Mouse (Mus musculus) cerebellum, adult 18-20 months (tissue): ENCODE results near the gene Trim80.
"Not testable (repeated sequence)": the region's sequence is repeated elsewhere in the genome, so short reads cannot be mapped to it uniquely, and the experiment has no call there.

ENCODE experiments used
- DNase-seq, 2 experiments: peaks; one replicate each; pipeline ENCODE4 v3.0.0; 2021

Trim80 gene

DNA sequence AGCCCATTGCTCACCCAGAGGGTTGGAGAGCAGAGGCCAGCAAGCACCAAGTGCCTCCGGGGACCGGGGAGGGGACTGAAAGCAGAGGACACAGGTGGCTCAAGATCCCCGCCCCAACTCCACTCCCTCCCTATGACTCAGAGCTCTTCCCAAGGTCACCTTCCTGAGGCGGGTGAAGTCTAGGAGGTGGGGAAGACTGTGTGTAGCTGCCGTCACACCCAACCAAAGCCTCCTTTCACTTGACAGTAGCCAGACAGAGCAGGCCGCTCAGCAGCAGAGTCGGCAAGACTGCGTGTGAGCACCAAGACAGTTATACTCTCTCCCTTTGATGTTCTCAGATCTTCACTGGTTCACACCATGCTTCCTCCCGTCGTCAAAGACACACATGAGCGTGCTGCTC, 23.1 kb downstream of the Trim80 start:
- DNase-seq, result no peak

DNA sequence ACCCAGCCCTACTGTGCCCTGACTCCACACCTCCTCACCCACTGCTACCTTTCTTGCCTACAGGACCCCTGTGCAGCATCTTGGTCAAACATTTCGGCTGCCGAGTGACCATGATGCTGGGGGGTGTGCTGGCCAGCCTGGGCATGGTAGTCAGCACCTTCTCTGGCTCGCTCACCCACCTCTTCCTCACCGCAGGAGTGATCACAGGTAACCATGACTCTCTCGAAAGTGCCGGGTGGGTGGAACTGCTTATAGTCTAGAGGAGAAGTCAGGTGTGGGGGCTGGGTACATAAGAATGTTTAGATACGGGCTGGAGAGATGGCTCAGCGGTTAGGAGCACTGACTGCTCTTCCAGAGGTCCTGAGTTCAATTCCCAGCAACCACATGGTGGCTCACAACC, 24.5 kb downstream of the Trim80 start:
- no peak for DNase-seq

DNA sequence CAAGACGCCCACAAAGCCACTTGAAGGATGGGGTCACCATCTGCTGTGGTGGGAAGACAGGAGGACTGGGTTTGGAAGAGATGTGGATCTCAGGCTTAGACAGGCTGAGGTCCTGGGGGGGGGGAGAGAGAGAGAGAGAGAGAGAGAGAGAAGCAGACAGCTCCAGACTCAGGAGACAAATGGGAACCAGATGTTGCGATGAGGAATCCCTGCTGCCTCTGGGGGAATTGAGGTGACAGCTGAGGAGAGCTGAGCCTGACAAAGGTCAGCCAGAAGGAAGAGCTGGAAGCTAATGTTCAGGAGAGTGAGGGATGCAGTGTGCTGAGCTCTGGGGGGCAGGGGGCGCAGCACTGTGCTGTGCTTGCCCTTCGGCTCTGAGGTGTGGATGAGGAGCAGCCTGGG, 26.9 kb downstream of the Trim80 start:
- no peak for DNase-seq

- no peak for DNase-seq
These were observed 31.8 kb downstream of the Trim80 start for GRCm38 (mm10) chr11:115472183-115472582.

GRCm38 (mm10) chr11:115473626-115474275, 33.4 kb downstream of the Trim80 start:
- DNase-seq, result peak; percentile 96 to 98

GRCm38 (mm10) chr11:115475025-115475757, 34.8 kb downstream of the Trim80 start, which contains the start of gene Armc7:
Gene Armc7, plus strand, starts transcription at chr11:115475667.
- DNase-seq, result peak; percentile 93 to 96

DNA sequence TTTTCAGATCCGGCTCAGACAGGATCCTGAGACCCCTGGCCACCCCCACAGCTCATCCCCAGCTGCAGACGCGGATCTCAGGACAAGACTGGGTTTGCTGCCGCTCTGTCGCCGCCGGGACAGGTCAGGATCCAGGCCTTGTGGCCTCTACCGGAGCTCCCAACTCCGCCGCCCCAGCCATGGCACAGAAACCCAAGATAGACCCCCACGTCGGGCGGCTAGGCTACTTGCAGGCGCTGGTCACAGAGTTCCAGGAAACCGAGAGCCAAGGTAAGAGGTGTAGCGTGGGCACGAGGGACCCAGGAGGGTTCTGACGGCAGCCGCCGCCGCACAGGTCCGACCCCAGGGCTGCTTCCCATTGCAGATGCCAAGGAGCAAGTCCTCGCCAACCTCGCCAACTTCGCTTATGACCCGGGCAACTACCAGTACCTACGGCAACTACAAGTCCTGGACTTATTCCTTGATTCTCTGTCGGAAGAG, 35.5 kb downstream of the Trim80 start:
- no peak for DNase-seq

DNA sequence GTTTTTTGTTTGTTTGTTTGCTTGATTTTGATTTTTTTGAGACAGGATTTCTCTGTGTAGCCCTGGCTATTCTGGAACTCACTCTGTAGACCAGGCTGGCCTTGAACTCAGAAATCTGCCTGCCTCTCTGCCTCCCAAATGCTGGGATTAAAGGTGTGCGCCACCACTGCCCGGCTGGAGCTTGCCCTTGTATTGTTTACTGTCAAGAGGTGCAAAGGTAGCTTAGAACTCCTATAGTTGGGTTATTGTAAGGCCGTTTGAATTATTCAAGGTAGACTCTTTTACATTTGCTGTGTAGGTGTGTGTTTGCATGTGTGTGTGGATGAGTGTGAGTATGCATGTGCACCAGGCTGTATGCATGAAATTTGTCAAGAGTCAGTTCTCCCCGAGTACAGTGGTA, 36.3 kb downstream of the Trim80 start:
- not testable (repeated sequence) for DNase-seq

DNA sequence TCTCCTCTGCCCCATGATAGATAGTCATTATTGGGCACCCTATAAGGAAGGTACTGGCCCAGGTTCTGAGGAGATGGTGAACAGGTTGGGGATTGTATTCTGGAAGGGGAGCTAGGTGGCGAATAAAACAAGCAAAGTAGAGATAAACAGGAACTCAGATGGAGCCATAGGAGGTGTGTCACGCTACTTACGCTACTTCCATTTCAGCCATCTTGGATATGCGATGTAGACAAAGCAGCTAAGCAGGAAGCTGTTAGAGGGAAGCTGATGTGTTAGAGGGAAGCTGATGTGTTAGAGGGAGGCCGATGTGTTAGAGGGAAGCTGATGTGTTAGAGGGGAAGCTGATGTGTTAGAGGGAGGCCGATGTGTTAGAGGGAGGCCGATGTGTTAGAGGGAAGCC, 37.0 kb downstream of the Trim80 start:
- not testable (repeated sequence) for DNase-seq

DNA sequence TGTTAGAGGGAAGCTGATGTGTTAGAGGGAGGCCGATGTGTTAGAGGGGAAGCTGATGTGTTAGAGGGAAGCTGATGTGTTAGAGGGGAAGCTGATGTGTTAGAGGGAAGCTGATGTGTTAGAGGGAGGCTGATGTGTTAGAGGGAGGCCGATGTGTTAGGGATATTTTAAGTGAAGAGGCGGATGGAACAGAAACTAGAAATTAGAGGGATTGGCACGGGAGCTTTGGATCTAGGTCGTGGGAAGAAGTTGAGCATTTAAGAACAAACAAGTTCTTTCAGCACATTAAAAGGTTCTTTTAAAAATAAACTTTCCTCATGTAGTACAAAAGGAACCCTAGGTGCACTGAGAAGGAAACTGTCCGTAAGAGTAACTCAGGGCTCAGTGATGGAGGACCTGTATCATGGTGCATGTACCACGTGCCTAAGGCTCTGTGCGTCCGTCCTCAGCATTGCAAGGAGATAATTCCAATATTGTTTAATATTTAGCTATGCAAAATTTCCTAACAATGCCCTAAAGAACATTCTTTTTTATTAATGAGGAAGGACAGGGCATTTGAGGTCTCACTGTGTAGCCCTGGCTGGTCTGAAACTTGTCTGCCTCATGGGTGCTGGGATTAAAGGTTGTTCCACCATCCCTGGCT, 38.1 kb downstream of the Trim80 start:
- DNase-seq, result no peak

GRCm38 (mm10) chr11:115481553-115482259, 41.4 kb downstream of the Trim80 start:
- no peak for DNase-seq

DNA sequence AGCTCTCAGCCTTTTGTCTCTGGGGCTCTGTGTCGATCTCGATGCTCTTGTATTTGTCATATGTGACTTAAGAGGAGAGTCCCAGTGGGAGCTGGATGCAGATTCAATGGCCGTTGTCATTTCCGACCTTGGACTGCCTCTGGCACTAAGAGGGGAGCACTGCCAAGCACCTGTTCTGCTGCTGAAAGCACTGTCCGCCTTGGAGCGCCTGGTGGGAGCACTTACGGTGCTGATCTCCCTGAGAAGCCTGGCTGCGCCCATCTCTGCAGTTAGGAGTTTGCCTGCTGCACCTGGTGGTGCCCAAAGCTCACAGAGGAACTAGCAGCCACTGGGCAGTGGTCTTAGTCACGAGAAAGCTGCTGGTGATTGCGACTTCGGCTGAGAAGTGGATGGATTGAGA, 42.9 kb downstream of the Trim80 start:
- DNase-seq, result no peak

GRCm38 (mm10) chr11:115483726-115484125, 43.4 kb downstream of the Trim80 start:
- peak; percentile 76 to 88 for DNase-seq

- DNase-seq, result no peak
These were observed 44.8 kb downstream of the Trim80 start for GRCm38 (mm10) chr11:115485155-115485554.

DNA sequence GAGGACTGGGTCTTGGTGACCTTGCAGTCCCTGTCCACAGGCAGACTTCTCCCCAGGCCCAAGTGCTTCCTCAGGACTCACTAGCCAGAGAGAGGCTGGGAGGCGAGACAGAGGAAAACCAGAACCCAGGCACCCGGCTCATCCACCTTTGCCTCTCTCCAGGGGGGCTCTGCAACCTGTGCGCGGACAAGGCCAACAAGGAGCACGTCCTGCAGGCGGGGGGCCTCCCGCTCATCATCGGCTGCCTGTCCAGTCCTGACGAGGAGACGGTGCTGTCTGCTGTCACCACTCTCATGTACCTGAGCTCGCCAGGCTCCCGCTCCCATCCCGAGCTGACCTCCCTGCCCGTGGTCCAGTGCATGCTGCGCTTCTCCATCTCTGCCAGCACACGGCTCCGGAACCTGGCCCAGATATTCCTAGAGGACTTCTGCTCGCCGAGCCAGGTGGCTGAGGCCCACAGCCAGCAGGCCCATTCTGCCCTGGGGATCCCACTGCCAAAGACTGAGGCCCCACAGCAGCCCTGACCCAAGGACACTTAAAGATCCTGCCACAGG, 48.3 kb downstream of the Trim80 start:
- peak; percentile 74 to 76 for DNase-seq

- DNase-seq, result no peak
These were observed 50.4 kb downstream of the Trim80 start for GRCm38 (mm10) chr11:115490441-115491355.

DNA sequence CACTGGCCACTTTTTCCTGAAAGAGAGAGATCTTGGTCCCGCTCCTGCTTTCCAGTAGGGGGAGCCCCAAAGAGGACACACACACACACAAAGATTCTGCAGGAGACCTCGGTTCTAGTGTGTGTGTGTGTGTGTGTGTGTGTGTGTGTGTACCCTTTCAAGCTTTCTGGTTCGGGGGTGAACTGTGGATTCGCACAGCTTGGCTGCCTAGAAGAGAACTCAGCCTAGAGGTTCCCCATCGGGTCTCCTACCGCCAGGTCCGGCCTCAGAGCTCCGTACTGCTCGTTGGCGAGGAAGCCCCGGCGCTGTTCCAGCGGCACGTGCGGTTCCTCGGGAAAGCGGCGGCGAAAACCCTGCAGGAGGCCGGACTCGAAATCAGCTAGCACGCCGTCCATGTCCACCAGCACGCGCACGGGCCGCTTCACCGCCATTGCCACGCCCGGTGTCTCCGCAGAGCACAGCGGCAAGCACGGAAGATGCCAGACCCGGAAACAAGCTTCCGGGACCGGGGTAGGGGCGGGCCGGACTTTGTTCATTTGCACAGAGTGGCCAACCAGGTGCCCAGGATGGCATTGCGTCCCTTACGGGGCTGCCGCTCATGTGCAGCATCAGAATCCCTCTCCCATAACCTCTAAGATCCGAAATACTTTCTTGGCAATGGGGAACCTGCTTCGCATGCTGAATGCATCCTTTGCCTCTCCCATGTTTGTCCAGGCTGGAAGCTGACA, 51.2 kb downstream of the Trim80 start, which contains the start of gene Nt5c:
Gene Nt5c (minus strand): TSS at position 507 of the 728 bp plus-strand sequence.
- peak; percentile 85 to 88 for DNase-seq

DNA sequence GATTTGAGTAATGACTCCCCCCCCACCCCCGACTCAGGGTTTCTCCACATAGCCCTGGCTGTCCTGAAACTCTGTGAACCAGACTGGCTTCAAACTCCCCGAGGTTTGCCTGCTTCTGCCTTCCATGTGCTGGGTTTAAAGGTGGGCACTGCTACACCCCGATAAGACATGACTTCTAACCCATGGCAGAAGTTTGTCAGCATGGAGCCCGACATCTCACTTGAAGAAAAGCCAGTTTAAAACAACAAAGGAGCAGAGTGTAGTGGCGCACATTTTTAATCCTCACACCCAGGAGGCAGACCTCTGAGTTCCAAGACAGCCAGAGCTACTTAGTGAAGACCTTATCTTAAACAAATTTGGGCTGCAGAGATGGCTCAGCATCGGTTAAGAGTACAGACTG, 52.0 kb downstream of the Trim80 start:
- no peak for DNase-seq

DNA sequence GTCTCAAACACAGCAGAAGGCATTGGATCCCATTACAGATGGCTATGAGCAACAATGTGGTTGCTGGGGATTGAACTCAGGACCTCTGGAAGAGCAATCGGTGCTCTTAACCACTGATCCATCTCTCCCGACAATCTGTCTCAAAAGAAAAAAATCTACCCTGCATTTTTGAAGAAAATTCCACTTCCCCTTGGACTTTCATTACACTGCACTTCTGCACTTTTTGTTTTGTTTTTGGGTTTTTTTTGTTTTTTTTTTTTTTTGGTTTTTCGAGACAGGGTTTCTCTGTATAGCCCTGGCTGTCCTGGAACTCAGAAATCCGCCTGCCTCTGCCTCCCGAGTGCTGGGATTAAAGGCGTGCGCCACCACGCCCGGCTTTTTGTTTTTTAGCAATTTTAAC, 56.2 kb downstream of the Trim80 start:
- DNase-seq, result not testable (repeated sequence)
